Mouse (Mus musculus): Measurements from ENCODE around the gene Gm4302. TPM values are rescaled to one million over a fixed set of nuclear protein-coding genes. Genes with fewer than 3 reads are reported as not detected.
"Not testable (repeated sequence)": the region's sequence is repeated elsewhere in the genome, so short reads cannot be mapped to it uniquely, and the experiment has no call there.

Gene Gm4302
- not detected in 2 replicates for polyA plus RNA-seq (2015; fragmentation: Nextera tagmentation; extraction: Ambion mirVana)

DNA sequence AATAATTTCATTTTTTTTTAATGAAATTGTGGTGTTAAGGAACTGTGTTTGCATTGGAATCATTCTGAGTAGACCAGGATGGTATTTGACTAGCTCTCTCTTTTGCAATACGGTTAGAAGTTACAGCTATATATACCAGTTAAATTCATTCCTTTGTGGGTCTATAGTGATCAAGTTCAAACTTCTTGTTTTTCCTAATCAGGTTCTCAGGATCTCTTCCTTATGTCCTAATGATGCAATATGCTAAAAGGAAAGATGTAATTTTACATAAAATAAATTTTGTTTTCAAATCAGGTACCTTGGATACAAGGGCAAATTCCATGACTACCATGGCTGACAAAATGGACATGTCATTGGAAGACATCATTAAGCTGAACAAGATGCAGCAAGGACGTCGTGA is at the start of gene Gm4302:
Gene Gm4302 (plus strand): TSS at position 301 of the 400 bp plus-strand sequence.
- not testable (repeated sequence) for H3K9me3 ChIP-seq (replicated peaks); H3K4me2 ChIP-seq; ATAC-seq; H3K4me1 ChIP-seq; H3K27ac ChIP-seq; H3K27me3 ChIP-seq; H3K9ac ChIP-seq; H3K4me3 ChIP-seq; H3K36me3 ChIP-seq (ENCODE audit: poor library complexity, severe bottlenecking)
- no CpG with 5 or more reads among the region's 3 CpGs for WGBS

- no peak overlapping the region for H3K4me3 ChIP-seq
- H3K27me3 ChIP-seq = no peaks in the 10 kb centered on the region
- H3K4me1 ChIP-seq = no peaks in the 10 kb centered on the region
- H3K9me3 ChIP-seq (replicated peaks) = no peaks in the 10 kb centered on the region
- 87% methylated on average over 2 of the region's 2 CpGs for WGBS
- no peak overlapping the region for H3K9ac ChIP-seq
- ATAC-seq = no peak
- H3K36me3 ChIP-seq (ENCODE audit: poor library complexity, severe bottlenecking) = no peaks in the 10 kb centered on the region
- no peak overlapping the region for H3K27ac ChIP-seq
- H3K4me2 ChIP-seq = no peak overlapping the region
These were observed 44.5 kb upstream of the Gm4302 start for GRCm38 (mm10) chr10:100296105-100296504.

DNA sequence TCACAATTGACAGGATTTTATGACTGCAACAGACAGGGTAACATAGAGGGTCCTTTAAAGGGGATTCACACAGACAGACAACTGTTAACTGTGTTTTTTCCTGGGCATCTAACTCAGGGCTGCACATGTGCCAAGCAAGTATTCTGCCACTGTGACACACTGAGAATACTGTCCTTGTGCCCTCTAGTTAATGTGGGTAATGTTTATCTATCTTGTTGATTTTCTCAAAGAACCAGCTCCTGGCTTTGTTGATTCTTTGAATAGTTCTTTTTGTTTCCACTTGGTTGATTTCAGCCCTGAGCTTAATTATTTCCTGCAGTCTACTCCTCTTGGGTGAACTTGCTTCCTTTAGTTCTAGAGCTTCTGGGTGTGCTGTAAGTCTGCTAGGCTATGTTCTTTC is 40.5 kb upstream of the Gm4302 start:
- H3K4me1 ChIP-seq; H3K36me3 ChIP-seq (ENCODE audit: poor library complexity, severe bottlenecking); H3K9me3 ChIP-seq (replicated peaks); H3K4me2 ChIP-seq; H3K27me3 ChIP-seq; H3K4me3 ChIP-seq; ATAC-seq; H3K27ac ChIP-seq; H3K9ac ChIP-seq: not testable (repeated sequence)

DNA sequence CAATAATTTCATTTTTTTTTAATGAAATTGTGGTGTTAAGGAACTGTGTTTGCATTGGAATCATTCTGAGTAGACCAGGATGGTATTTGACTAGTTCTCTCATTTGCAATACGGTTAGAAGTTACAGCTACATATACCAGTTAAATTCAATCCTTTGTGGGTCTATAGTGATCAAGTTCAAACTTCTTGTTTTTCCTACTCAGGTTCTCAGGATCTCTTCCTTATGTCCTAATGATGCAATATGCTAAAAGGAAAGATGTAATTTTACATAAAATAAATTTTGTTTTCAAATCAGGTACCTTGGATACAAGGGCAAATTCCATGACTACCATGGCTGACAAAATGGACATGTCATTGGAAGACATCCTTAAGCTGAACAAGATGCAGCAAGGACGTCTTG is 5.3 kb upstream of the Gm4302 start, which contains the start of gene Gm4301:
Gene Gm4301 (plus strand): TSS at position 301 of the 400 bp plus-strand sequence.
- H3K4me2 ChIP-seq; H3K9ac ChIP-seq; H3K27me3 ChIP-seq; H3K9me3 ChIP-seq (replicated peaks); H3K36me3 ChIP-seq (ENCODE audit: poor library complexity, severe bottlenecking); H3K4me1 ChIP-seq; H3K27ac ChIP-seq; ATAC-seq; H3K4me3 ChIP-seq: not testable (repeated sequence)
- WGBS = no CpG with 5 or more reads among the region's 2 CpGs

GRCm38 (mm10) chr10:100345672-100346071 is 5.0 kb downstream of the Gm4302 start, which contains the start of gene Gm4303:
Gene Gm4303, plus strand, starts transcription at chr10:100345972.
- H3K9ac ChIP-seq; H3K36me3 ChIP-seq (ENCODE audit: poor library complexity, severe bottlenecking); H3K4me3 ChIP-seq; H3K27ac ChIP-seq; H3K27me3 ChIP-seq; ATAC-seq; H3K9me3 ChIP-seq (replicated peaks); H3K4me2 ChIP-seq; H3K4me1 ChIP-seq: not testable (repeated sequence)
- no CpG with 5 or more reads among the region's 3 CpGs for WGBS

- not testable (repeated sequence) for H3K4me1 ChIP-seq; H3K36me3 ChIP-seq (ENCODE audit: poor library complexity, severe bottlenecking); H3K4me3 ChIP-seq; H3K9ac ChIP-seq; H3K27ac ChIP-seq; H3K9me3 ChIP-seq (replicated peaks); ATAC-seq; H3K27me3 ChIP-seq; H3K4me2 ChIP-seq
- no CpG with 5 or more reads among the region's 3 CpGs for WGBS
These were observed 10.2 kb downstream of the Gm4302 start, which contains the start of gene Gm4305 for GRCm38 (mm10) chr10:100350793-100351192. Gene Gm4305, plus strand, starts transcription at chr10:100351093.

GRCm38 (mm10) chr10:100356841-100357240 is 16.2 kb downstream of the Gm4302 start:
- not testable (repeated sequence) for H3K36me3 ChIP-seq (ENCODE audit: poor library complexity, severe bottlenecking); ATAC-seq; H3K4me2 ChIP-seq; H3K4me1 ChIP-seq; H3K4me3 ChIP-seq; H3K9ac ChIP-seq; H3K27me3 ChIP-seq; H3K27ac ChIP-seq; H3K9me3 ChIP-seq (replicated peaks)
- WGBS = 93% methylated on average over 2 of the region's 2 CpGs

- not testable (repeated sequence) for H3K4me2 ChIP-seq; H3K9me3 ChIP-seq (replicated peaks); H3K36me3 ChIP-seq (ENCODE audit: poor library complexity, severe bottlenecking); H3K27me3 ChIP-seq; ATAC-seq; H3K27ac ChIP-seq; H3K4me1 ChIP-seq; H3K4me3 ChIP-seq; H3K9ac ChIP-seq
- WGBS = no CpG with 5 or more reads among the region's 3 CpGs
These were observed 20.4 kb downstream of the Gm4302 start, which contains the start of gene Gm4307 for GRCm38 (mm10) chr10:100361038-100361437. Gene Gm4307, plus strand, starts transcription at chr10:100361338.

DNA sequence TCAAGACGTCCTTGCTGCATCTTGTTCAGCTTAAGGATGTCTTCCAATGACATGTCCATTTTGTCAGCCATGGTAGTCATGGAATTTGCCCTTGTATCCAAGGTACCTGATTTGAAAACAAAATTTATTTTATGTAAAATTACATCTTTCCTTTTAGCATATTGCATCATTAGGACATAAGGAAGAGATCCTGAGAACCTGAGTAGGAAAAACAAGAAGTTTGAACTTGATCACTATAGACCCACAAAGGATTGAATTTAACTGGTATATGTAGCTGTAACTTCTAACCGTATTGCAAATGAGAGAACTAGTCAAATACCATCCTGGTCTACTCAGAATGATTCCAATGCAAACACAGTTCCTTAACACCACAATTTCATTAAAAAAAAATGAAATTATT is 41.8 kb downstream of the Gm4302 start, which contains the start of gene Gm4312:
Gene Gm4312 (minus strand): TSS at position 101 of the 400 bp plus-strand sequence.
- H3K36me3 ChIP-seq (ENCODE audit: poor library complexity, severe bottlenecking); ATAC-seq: not testable (repeated sequence)
- WGBS = no CpG with 5 or more reads among the region's 2 CpGs

More for the DNA sequence above, 41.8 kb downstream of the Gm4302 start, which contains the start of gene Gm4312:
- H3K4me1 ChIP-seq; H3K27ac ChIP-seq; H3K9ac ChIP-seq; H3K4me3 ChIP-seq; H3K27me3 ChIP-seq; H3K4me2 ChIP-seq; H3K9me3 ChIP-seq (replicated peaks): not testable (repeated sequence)

Other genes starting within 250 kb of the Gm4302 start
- gene Gm4301, start 5.2 kb upstream of the Gm4302 start, polyA plus RNA-seq (2015; fragmentation: Nextera tagmentation; extraction: Ambion mirVana) = not detected in 2 replicates
- gene Gm4303, start 5.1 kb downstream of the Gm4302 start, polyA plus RNA-seq (2015; fragmentation: Nextera tagmentation; extraction: Ambion mirVana) = not detected in 2 replicates
- gene Gm4305, start 10.3 kb downstream of the Gm4302 start, polyA plus RNA-seq (2015; fragmentation: Nextera tagmentation; extraction: Ambion mirVana) = not detected in 2 replicates
- gene Gm4307, start 20.5 kb downstream of the Gm4302 start, polyA plus RNA-seq (2015; fragmentation: Nextera tagmentation; extraction: Ambion mirVana) = not detected in 2 replicates
- gene Gm4312, start 41.7 kb downstream of the Gm4302 start, polyA plus RNA-seq (2015; fragmentation: Nextera tagmentation; extraction: Ambion mirVana) = not detected in 2 replicates
- gene Tmtc3, start 146.5 kb downstream of the Gm4302 start, polyA plus RNA-seq (2015; fragmentation: Nextera tagmentation; extraction: Ambion mirVana) = 11.6 and 13.2 TPM in 2 replicates
- gene Cep290, start 146.7 kb downstream of the Gm4302 start, polyA plus RNA-seq (2015; fragmentation: Nextera tagmentation; extraction: Ambion mirVana) = 7.9 and 8.3 TPM in 2 replicates
- 10.2 and 13.4 TPM in 2 replicates for gene 4930430F08Rik, start 249.6 kb downstream of the Gm4302 start, polyA plus RNA-seq (2015; fragmentation: Nextera tagmentation; extraction: Ambion mirVana)
- gene 1700017N19Rik, start 249.6 kb downstream of the Gm4302 start, polyA plus RNA-seq (2015; fragmentation: Nextera tagmentation; extraction: Ambion mirVana) = not detected in 2 replicates

Data from forebrain, embryonic 13.5 days (tissue).